Mouse (Mus musculus) small intestine, adult 10 weeks (tissue): ENCODE results near the gene Abcf2. TPM values are rescaled to one million over a fixed set of nuclear protein-coding genes. Genes with fewer than 3 reads are reported as not detected.

Experiments used
- polyA plus RNA-seq: library from polyadenylated mRNA; stranded (reverse); fragments of 350-450 nt; fragmentation: Illumina TruSeq; extraction: RNeasy Lipid Tissue Mini Kit (QIAGEN cat#74804); gene quantifications from one replicate; pipeline ENCODE4 v1.2.3, GENCODE M21; 2014; ENCODE audit warnings: low replicate concordance

The Abcf2 gene
- 5.7 TPM for polyA plus RNA-seq

GRCm38 (mm10) chr5:24577183-24577929 lies at the start of gene Abcf2:
Abcf2 (minus strand) TSS chr5:24577467.

GRCm38 (mm10) chr5:24623986-24624821 lies 46.9 kb upstream of the Abcf2 start, which contains the start of gene Smarcd3:
Smarcd3 (minus strand) TSS chr5:24624411.

GRCm38 (mm10) chr5:24586547-24587199 lies 9.4 kb upstream of the Abcf2 start, which contains the start of gene Chpf2:
Chpf2 (plus strand) TSS chr5:24586741.

GRCm38 (mm10) chr5:24556709-24557108 lies 20.6 kb downstream of the Abcf2 start, which contains the start of gene 4931409K22Rik:
4931409K22Rik (minus strand) TSS chr5:24556809.

GRCm38 (mm10) chr5:24540387-24541143 lies 36.7 kb downstream of the Abcf2 start, which contains the start of gene Asb10:
Asb10 (minus strand) TSS chr5:24540978.

GRCm38 (mm10) chr5:24526889-24527230 lies 50.4 kb downstream of the Abcf2 start, which contains the start of gene Gbx1:
Gbx1 (minus strand) TSS chr5:24527202.

Other genes with a start within 250 kb of the Abcf2 start
- gene Kcnh2, start 225.9 kb downstream of the Abcf2 start, polyA plus RNA-seq, result not detected
- 0.19 TPM for gene Nos3, start 212.7 kb downstream of the Abcf2 start, polyA plus RNA-seq
- gene Atg9b, start 185.3 kb downstream of the Abcf2 start, polyA plus RNA-seq, result not detected
- gene Abcb8, start 183.8 kb downstream of the Abcf2 start, polyA plus RNA-seq, result 2.0 TPM
- not detected for gene Asic3, start 164.1 kb downstream of the Abcf2 start, polyA plus RNA-seq
- 10.0 TPM for gene Cdk5, start 153.9 kb downstream of the Abcf2 start, polyA plus RNA-seq
- 8.6 TPM for gene Slc4a2, start 153.6 kb downstream of the Abcf2 start, polyA plus RNA-seq
- gene Fastk, start 132.2 kb downstream of the Abcf2 start, polyA plus RNA-seq, result 2.4 TPM
- 2.1 TPM for gene Tmub1, start 129.6 kb downstream of the Abcf2 start, polyA plus RNA-seq
- gene Agap3, start 125.3 kb downstream of the Abcf2 start, polyA plus RNA-seq, result 0.37 TPM
- gene Gbx1, start 50.3 kb downstream of the Abcf2 start, polyA plus RNA-seq, result not detected
- gene Asb10, start 36.5 kb downstream of the Abcf2 start, polyA plus RNA-seq, result not detected
- gene 4931409K22Rik, start 20.7 kb downstream of the Abcf2 start, polyA plus RNA-seq, result not detected
- gene Chpf2, start 9.3 kb upstream of the Abcf2 start, polyA plus RNA-seq, result 0.63 TPM
- not detected for gene Smarcd3, start 46.9 kb upstream of the Abcf2 start, polyA plus RNA-seq
- 36.2 TPM for gene Nub1, start 108.1 kb upstream of the Abcf2 start, polyA plus RNA-seq
- not detected for gene Wdr86, start 153.3 kb upstream of the Abcf2 start, polyA plus RNA-seq
- gene Crygn, start 180.5 kb upstream of the Abcf2 start, polyA plus RNA-seq, result not detected